Mouse (Mus musculus) hindbrain, embryonic 13.5 days (tissue): ENCODE data around the gene Bahd1. TPM values are rescaled to one million over a fixed set of nuclear protein-coding genes. Genes with fewer than 3 reads are reported as not detected.

Experiments
- ATAC-seq: fragments of 200-750 bp; cut with Nextera tagmentation; 2 replicates; pipeline ENCODE4 v1.8.0; 2017; ENCODE audit warnings: moderate TSS enrichment; ENCODE audit not compliant: low FRiP score
- H3K27ac ChIP-seq: fragments of 300-500 bp; sonication (generic); 2 replicates; pipeline ENCODE4 v1.5.1; 2015; ENCODE audit warnings: inconsistent platforms, mild to moderate bottlenecking, moderate library complexity
- H3K27me3 ChIP-seq: fragments of 300-500 bp; sonication (generic); 2 replicates; pipeline ENCODE4 v1.6.1; 2015; ENCODE audit warnings: mild to moderate bottlenecking, inconsistent platforms
- H3K36me3 ChIP-seq: fragments of 300-500 bp; sonication (generic); 2 replicates; pipeline ENCODE4 v1.6.1; 2015; ENCODE audit warnings: mild to moderate bottlenecking, inconsistent platforms
- H3K4me1 ChIP-seq: fragments of 300-500 bp; sonication (generic); replicated peaks from 2 replicates; pipeline ENCODE4 v1.6.1; 2015; ENCODE audit warnings: inconsistent platforms
- H3K4me2 ChIP-seq: fragments of 300-500 bp; sonication (generic); 2 replicates; pipeline ENCODE4 v1.6.1; 2015; ENCODE audit warnings: inconsistent platforms, mild to moderate bottlenecking, moderate library complexity
- H3K4me3 ChIP-seq: fragments of 300-500 bp; sonication (generic); 2 replicates; pipeline ENCODE4 v1.5.1; 2015; ENCODE audit warnings: mild to moderate bottlenecking, inconsistent platforms
- H3K9ac ChIP-seq: fragments of 300-500 bp; sonication (generic); 2 replicates; pipeline ENCODE4 v1.6.1; 2015; ENCODE audit warnings: mild to moderate bottlenecking, inconsistent platforms
- H3K9me3 ChIP-seq: fragments of 300-500 bp; sonication (generic); 2 replicates; pipeline ENCODE4 v1.6.1; 2016; ENCODE audit warnings: inconsistent platforms
- WGBS: fragments of 180-500 bp; shearing (Covaris S2); methylation state at CpG from one replicate; pipeline ENCODE4 v1.1.7; 2015; 5-methylcytosine and 5-hydroxymethylcytosine counted together
- polyA plus RNA-seq: library from polyadenylated mRNA; unstranded; fragments of >200 nt; fragmentation: Nextera tagmentation; extraction: Ambion mirVana; gene quantifications from 2 replicates; pipeline ENCODE4 v1.2.1, GENCODE M21; 2015

Gene Bahd1
- polyA plus RNA-seq, 1 experiment from 2014 or later: 5.1 TPM

DNA sequence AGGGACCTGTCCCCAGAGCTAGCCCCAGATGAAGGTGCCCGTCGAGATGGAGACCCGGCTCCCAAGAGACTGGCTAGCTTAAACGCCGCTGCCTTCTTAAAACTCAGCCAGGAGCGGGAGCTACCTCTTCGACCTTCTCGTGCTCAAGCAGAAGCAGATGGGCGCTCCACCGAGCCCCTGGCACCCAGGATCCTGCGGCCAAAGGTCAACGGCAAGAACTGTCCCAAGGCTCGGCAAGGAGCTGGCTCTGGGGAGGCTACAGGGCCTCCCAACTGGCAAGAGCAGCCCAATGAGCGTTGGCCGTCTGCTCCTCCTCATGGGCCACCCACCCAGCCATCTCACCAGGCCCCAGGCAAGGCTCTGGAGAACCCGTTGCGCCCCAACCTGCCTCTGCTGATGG is 16.3 kb downstream of the Bahd1 start:
- Histone ChIP-seq H3K9me3 (no peaks in the 10 kb centered on the region), H3K4me1 (peaks cover 42% of the 10 kb centered on the region), H3K36me3 (peaks cover 51% of the 10 kb centered on the region), H3K27ac (no peak overlapping the region), H3K27me3 (no peaks in the 10 kb centered on the region), H3K4me2 (no peak overlapping the region), H3K9ac (no peak overlapping the region), H3K4me3 (no peak overlapping the region)
- no peak for ATAC-seq
- WGBS: 93% methylated on average over 17 of the region's 17 CpGs

- H3K4me3 ChIP-seq: no peak overlapping the region
- ATAC-seq: no peak
- no peak overlapping the region for H3K4me2 ChIP-seq
- peaks cover 23% of the 10 kb centered on the region for H3K4me1 ChIP-seq
- no peaks in the 10 kb centered on the region for H3K9me3 ChIP-seq
- no peaks in the 10 kb centered on the region for H3K27me3 ChIP-seq
- no peak overlapping the region for H3K27ac ChIP-seq
- 54% methylated on average over 1 of the region's 1 CpGs for WGBS
- H3K9ac ChIP-seq: no peak overlapping the region
- H3K36me3 ChIP-seq: peaks cover 72% of the 10 kb centered on the region
Observed at GRCm38 (mm10) chr2:118918543-118918942, 18.4 kb downstream of the Bahd1 start.

- no peak overlapping the region for H3K9ac ChIP-seq
- no peak for ATAC-seq
- no peaks in the 10 kb centered on the region for H3K9me3 ChIP-seq
- no peak overlapping the region for H3K27ac ChIP-seq
- 0 out of 2 replicates have a peak, but pooled peaks cover 6% of the 10 kb centered on the region for H3K4me1 ChIP-seq
- WGBS: 82% methylated on average over 3 of the region's 3 CpGs
- H3K27me3 ChIP-seq: no peaks in the 10 kb centered on the region
- H3K4me2 ChIP-seq: no peak overlapping the region
- no peak overlapping the region for H3K4me3 ChIP-seq
- H3K36me3 ChIP-seq: peaks cover 77% of the 10 kb centered on the region
Observed at GRCm38 (mm10) chr2:118920428-118920827, 20.3 kb downstream of the Bahd1 start.

DNA sequence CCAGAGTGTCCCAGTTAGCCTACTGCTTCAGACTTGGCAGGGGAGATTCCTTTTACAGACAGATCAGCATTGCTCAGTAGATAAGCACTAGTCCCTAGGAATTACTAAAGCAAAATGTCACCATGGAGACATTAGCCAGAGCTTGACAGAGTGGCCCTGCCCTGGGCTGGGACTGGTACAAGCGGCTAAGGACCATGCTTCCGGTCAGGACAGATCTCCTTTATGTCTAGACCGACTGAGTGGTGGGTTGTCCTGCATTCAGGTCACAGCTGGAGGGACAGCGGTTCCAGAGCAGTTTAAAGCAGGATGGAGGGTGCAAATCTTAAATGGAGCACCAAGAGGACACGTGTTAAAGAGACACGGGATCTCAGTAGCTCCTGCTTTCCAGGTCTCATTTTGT is 25.8 kb downstream of the Bahd1 start:
- ATAC-seq: peak; percentile 49
- Histone ChIP-seq H3K4me2 (peak overlapping the region; percentile 89), H3K36me3 (peaks cover 35% of the 10 kb centered on the region), H3K4me3 (peak overlapping the region; percentile 59), H3K27ac (no peak overlapping the region), H3K4me1 (peaks cover 27% of the 10 kb centered on the region), H3K9ac (peak overlapping the region; percentile 81), H3K27me3 (no peaks in the 10 kb centered on the region), H3K9me3 (no peaks in the 10 kb centered on the region)
- WGBS: 0% methylated on average over 6 of the region's 6 CpGs

DNA sequence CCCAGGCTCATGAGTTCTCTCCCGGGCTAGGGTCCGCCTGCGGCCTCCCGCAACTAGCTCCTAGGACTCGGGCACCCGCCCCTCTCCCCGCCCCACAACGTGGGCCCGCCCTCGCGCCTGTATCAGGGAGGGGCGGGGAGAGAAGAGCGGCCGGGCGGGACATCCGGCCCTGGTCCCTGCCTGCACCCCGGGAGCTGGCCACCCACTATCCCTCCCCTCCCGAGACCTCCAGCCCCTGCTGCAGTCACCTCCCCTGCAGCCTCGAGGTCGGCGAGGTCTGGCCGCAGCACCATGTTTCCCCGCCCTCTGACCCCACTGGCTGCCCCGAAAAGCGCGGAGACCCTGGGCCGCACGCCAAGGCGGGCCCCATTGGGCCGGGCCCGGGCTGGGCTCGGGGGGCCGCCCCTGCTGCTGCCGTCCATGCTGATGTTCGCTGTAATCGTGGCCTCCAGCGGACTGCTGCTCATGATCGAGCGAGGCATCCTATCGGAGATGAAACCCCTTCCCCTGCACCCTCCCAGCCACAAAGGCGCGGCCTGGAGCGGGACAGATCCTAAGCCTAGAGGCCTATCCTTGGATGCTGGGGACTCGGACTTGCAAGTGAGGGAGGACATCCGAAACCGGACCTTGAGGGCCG is 26.3 kb downstream of the Bahd1 start, which contains the start of gene Chst14:
Gene Chst14 (plus strand): TSS at position 136 of the 637 bp plus-strand sequence.
- H3K9ac ChIP-seq: peak within 1 kb of the TSS; percentile 81
- no peak within 1 kb of the TSS for H3K27ac ChIP-seq
- peak within 1 kb of the TSS; percentile 59 for H3K4me3 ChIP-seq
- 2% methylated on average over 47 of the region's 47 CpGs for WGBS
- peaks cover 27% of the 10 kb centered on the region for H3K4me1 ChIP-seq
- no peaks in the 10 kb centered on the region for H3K27me3 ChIP-seq
- peak within 1 kb of the TSS; percentile 89 for H3K4me2 ChIP-seq
- no peaks in the 10 kb centered on the region for H3K9me3 ChIP-seq
- peaks cover 29% of the 10 kb centered on the region for H3K36me3 ChIP-seq
- ATAC-seq: peak; percentile 87

GRCm38 (mm10) chr2:118926998-118927739 is 27.0 kb downstream of the Bahd1 start:
- peak overlapping the region; percentile 89 for H3K4me2 ChIP-seq
- H3K36me3 ChIP-seq: peaks cover 23% of the 10 kb centered on the region
- 35% methylated on average over 31 of the region's 31 CpGs for WGBS
- H3K27me3 ChIP-seq: no peaks in the 10 kb centered on the region
- no peaks in the 10 kb centered on the region for H3K9me3 ChIP-seq
- peak overlapping the region; percentile 59 for H3K4me3 ChIP-seq
- H3K9ac ChIP-seq: peak overlapping the region; percentile 81
- peaks cover 27% of the 10 kb centered on the region for H3K4me1 ChIP-seq
- ATAC-seq: no peak
- no peak overlapping the region for H3K27ac ChIP-seq

DNA sequence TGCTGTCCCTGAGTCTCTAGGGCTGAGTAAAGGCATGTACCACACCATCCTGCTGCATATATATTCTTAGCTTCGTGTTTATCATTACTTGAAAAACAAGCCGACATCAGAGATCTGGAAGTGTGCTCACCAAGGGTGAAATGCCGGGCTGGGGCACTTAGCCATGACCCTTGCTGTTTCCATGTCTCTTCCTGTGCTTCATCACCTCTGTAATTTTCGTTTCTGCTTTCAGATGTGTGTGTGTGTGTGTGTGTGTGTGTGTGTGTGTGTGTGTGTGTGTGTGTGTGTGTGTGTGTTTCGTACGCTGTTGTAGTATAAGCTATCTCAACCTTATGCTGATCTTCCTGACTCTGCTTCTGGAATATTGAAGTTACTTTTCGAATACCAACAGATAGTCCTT is 41.2 kb downstream of the Bahd1 start:
- no peaks in the 10 kb centered on the region for H3K4me1 ChIP-seq
- no peaks in the 10 kb centered on the region for H3K36me3 ChIP-seq
- no peak for ATAC-seq
- H3K9ac ChIP-seq: no peak overlapping the region
- 75% methylated on average over 6 of the region's 7 CpGs for WGBS
- no peak overlapping the region for H3K4me3 ChIP-seq
- no peaks in the 10 kb centered on the region for H3K9me3 ChIP-seq
- H3K27ac ChIP-seq: no peak overlapping the region
- H3K27me3 ChIP-seq: 0 out of 2 replicates have a peak, but pooled peaks cover 3% of the 10 kb centered on the region
- no peak overlapping the region for H3K4me2 ChIP-seq

GRCm38 (mm10) chr2:118943232-118943631 is 43.1 kb downstream of the Bahd1 start:
- WGBS: 88% methylated on average over 6 of the region's 6 CpGs
- no peaks in the 10 kb centered on the region for H3K4me1 ChIP-seq
- ATAC-seq: no peak
- H3K4me3 ChIP-seq: no peak overlapping the region
- 0 out of 2 replicates have a peak, but pooled peaks cover 3% of the 10 kb centered on the region for H3K27me3 ChIP-seq
- no peak overlapping the region for H3K27ac ChIP-seq
- no peaks in the 10 kb centered on the region for H3K36me3 ChIP-seq
- H3K9ac ChIP-seq: no peak overlapping the region
- no peaks in the 10 kb centered on the region for H3K9me3 ChIP-seq
- H3K4me2 ChIP-seq: no peak overlapping the region

GRCm38 (mm10) chr2:118948818-118949217 is 48.6 kb downstream of the Bahd1 start:
- no peak overlapping the region for H3K4me3 ChIP-seq
- H3K4me1 ChIP-seq: no peaks in the 10 kb centered on the region
- H3K27ac ChIP-seq: no peak overlapping the region
- H3K4me2 ChIP-seq: no peak overlapping the region
- ATAC-seq: no peak
- H3K36me3 ChIP-seq: no peaks in the 10 kb centered on the region
- H3K27me3 ChIP-seq: no peaks in the 10 kb centered on the region
- no peak overlapping the region for H3K9ac ChIP-seq
- WGBS: 88% methylated on average over 4 of the region's 4 CpGs
- no peaks in the 10 kb centered on the region for H3K9me3 ChIP-seq

GRCm38 (mm10) chr2:118949699-118950098 is 49.5 kb downstream of the Bahd1 start:
- Histone ChIP-seq H3K36me3 (no peaks in the 10 kb centered on the region), H3K27ac (no peak overlapping the region), H3K4me3 (no peak overlapping the region), H3K9me3 (no peaks in the 10 kb centered on the region), H3K9ac (no peak overlapping the region), H3K4me2 (no peak overlapping the region), H3K4me1 (no peaks in the 10 kb centered on the region), H3K27me3 (no peaks in the 10 kb centered on the region)
- WGBS: 73% methylated on average over 3 of the region's 3 CpGs
- no peak for ATAC-seq

GRCm38 (mm10) chr2:118956497-118956896 is 56.3 kb downstream of the Bahd1 start:
- no peaks in the 10 kb centered on the region for H3K9me3 ChIP-seq
- no peaks in the 10 kb centered on the region for H3K4me1 ChIP-seq
- H3K27ac ChIP-seq: no peak overlapping the region
- H3K9ac ChIP-seq: no peak overlapping the region
- WGBS: 76% methylated on average over 5 of the region's 5 CpGs
- H3K4me3 ChIP-seq: no peak overlapping the region
- H3K36me3 ChIP-seq: no peaks in the 10 kb centered on the region
- no peak for ATAC-seq
- no peaks in the 10 kb centered on the region for H3K27me3 ChIP-seq
- H3K4me2 ChIP-seq: no peak overlapping the region

DNA sequence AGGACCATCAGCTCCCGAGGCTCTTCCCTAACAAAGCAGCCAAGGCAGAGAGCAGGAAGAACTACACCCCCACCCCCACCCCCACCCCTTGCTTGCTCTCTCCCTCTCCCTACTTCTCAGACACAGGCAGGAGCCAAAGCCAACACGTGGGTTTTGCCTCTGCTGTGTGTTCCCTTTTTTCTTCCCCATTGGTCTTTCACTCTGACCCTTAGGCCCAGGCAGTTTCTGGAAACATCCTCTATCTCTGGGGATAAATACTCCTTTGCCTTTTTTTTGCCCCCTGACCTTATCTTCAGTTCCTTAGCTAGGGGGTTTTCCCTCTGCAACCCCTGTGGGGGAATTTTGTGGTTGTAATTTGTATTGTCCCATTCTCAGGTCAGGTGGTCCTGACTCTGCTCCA is 59.5 kb downstream of the Bahd1 start:
- no peaks in the 10 kb centered on the region for H3K27me3 ChIP-seq
- H3K4me1 ChIP-seq: peaks cover 6% of the 10 kb centered on the region; the same call in 1 of the 2 replicates
- 22% methylated on average over 2 of the region's 2 CpGs for WGBS
- no peak for ATAC-seq
- H3K4me3 ChIP-seq: no peak overlapping the region
- no peak overlapping the region for H3K4me2 ChIP-seq
- no peak overlapping the region for H3K27ac ChIP-seq
- H3K9ac ChIP-seq: no peak overlapping the region
- H3K9me3 ChIP-seq: no peaks in the 10 kb centered on the region
- no peaks in the 10 kb centered on the region for H3K36me3 ChIP-seq

DNA sequence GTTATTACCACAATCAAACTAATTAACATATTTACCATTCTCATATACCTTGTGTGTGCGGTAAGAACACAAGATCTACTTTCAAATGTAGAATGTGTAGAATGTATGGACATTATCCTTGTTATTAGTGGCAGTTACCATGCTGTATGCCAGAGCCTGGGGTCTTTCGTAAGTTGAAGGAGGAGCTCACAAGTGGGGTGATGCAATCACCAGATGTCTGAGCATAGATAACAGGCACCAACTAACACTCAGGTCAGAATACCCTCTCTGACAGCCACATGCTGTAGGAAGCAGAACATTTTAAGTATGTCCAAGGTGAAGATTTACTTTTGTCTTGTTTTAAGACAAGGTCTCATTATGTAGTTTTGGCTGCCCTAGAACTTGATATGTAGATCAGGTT is 60.2 kb downstream of the Bahd1 start:
- Histone ChIP-seq H3K36me3 (no peaks in the 10 kb centered on the region), H3K27me3 (no peaks in the 10 kb centered on the region), H3K4me1 (peaks cover 6% of the 10 kb centered on the region; the same call in 1 of the 2 replicates), H3K4me3 (no peak overlapping the region), H3K4me2 (no peak overlapping the region), H3K9ac (no peak overlapping the region), H3K9me3 (no peaks in the 10 kb centered on the region), H3K27ac (no peak overlapping the region)
- ATAC-seq: no peak
- 95% methylated on average over 2 of the region's 2 CpGs for WGBS
